Mouse (Mus musculus) induced T-regulatory cell, adult 2 months (primary cell): ENCODE data around the gene Olfr1133.
"Not testable (repeated sequence)": the region's sequence is repeated elsewhere in the genome, so short reads cannot be mapped to it uniquely, and the experiment has no call there.

Experiments
- DNase-seq: peaks from one replicate; pipeline ENCODE4 v3.0.0-alpha.2; 2012; ENCODE audit warnings: low read depth

Gene Olfr1133

GRCm38 (mm10) chr2:87647274-87647673 lies at the start of gene Olfr1133:
Gene Olfr1133 (minus strand): TSS chr2:87647374.
- no peak for DNase-seq

GRCm38 (mm10) chr2:87693847-87694246 lies 46.7 kb upstream of the Olfr1133 start, which contains the start of gene Olfr1136:
Gene Olfr1136 (minus strand): TSS chr2:87693947.
- no peak for DNase-seq

DNA sequence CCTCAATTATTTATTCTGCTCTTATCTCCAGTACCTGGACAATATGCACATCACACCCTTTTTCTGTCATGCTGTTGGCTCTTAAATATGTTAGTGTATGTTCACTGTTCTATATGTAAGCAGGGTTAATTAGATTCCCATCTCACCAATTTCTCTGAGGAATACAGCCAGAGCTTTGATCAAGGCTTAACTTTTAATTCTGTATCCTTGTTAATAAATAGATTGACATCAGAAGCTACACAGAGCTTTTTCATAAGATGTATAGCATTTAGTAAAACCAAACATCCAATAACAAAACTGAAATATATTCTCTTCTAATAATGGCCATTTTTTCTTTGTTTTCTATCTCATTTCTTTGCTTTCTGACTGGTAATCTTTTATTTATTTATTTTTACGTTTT lies 26.4 kb upstream of the Olfr1133 start, which contains the start of gene Olfr1135:
Gene Olfr1135 (minus strand): TSS at position 101 of the 400 bp plus-strand sequence.
- DNase-seq: no peak

DNA sequence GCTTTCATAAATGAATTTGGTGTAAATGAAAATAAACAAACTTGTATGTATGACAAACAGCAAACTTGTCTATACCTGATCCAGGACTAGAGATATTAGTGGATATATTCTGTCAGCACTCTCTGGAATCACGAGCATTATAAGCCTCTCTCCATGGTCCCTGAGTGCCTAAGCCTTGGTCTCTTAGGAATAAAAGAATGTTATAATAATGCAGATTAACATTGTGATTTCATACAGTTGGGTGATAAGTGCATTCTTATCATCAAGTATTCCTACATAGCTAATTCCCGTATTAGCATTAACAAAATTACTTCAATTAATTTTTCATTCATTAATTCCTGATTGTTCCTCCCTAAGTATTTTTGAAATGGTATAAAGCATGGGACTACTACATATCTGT lies 11.2 kb upstream of the Olfr1133 start, which contains the start of gene Olfr1134:
Gene Olfr1134 (minus strand): TSS at position 101 of the 400 bp plus-strand sequence.
- no peak for DNase-seq

- DNase-seq: no peak
Observed at GRCm38 (mm10) chr2:87642441-87642840, 4.7 kb downstream of the Olfr1133 start.

- no peak for DNase-seq
Observed at GRCm38 (mm10) chr2:87637435-87637834, 9.7 kb downstream of the Olfr1133 start, which contains the start of gene Olfr1132. Gene Olfr1132 (minus strand): TSS chr2:87637535.

DNA sequence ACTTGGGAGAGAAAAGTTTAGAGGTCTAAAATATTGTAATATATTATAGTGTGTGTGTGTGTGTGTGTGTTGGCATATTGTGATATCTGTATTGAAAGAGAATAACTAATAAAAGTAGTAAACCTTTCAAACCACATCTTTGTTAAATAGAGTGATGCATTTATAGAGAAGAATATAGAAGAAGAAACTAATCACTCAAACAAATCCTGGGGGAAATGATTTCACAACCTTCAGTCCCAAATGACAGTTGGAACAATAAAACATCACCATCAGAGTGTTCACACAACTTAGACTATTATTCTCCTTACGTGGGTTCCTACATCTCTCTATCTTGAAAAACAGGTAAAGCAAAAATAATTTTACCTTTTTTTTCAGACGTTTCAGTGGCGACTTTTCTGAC lies 20.4 kb downstream of the Olfr1133 start, which contains the start of gene Olfr1131:
Gene Olfr1131 (plus strand): TSS at position 301 of the 400 bp plus-strand sequence.
- no peak for DNase-seq

DNA sequence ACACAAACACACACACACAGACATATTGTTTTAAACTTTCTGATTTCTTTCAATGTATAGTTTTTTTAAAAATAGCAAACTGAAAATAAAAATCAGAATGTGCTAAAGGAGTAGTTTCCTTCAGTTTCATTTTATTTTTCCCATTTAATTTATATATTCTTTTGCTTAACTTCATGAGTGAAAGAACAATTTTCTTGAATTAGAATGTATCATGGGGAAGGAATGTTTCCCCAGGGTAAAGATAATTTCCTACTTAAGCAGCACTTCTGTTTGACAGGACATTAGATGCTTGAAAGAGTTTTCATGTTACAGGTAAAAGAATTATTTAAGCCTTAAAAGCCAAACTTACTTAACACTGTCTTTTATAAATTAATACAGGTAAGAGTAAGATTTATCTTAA lies 41.3 kb downstream of the Olfr1133 start, which contains the start of gene Olfr1130:
Gene Olfr1130 (plus strand): TSS at position 301 of the 400 bp plus-strand sequence.
- DNase-seq: not testable (repeated sequence)
